Mouse (Mus musculus) C2C12 (cell line): ENCODE results near the gene Meis2.

Experiments used
- CEBPB ChIP-seq: IDR thresholded peaks from one replicate; pipeline ENCODE4 v1.6.1; 2011; ENCODE audit warnings: low read depth, mild to moderate bottlenecking, control low read depth, moderate library complexity
- CTCF ChIP-seq: IDR thresholded peaks from one replicate; pipeline ENCODE4 v1.5.1; 2011; ENCODE audit not compliant: control insufficient read depth, insufficient read depth, insufficient read length
- FOSL1 ChIP-seq: IDR thresholded peaks from one replicate; pipeline ENCODE4 v1.8.0; 2011; ENCODE audit warnings: mild to moderate bottlenecking, low read length; ENCODE audit not compliant: poor library complexity, insufficient read depth, severe bottlenecking
- MAX ChIP-seq: IDR thresholded peaks from one replicate; pipeline ENCODE4 v1.6.1; 2011; ENCODE audit warnings: mild to moderate bottlenecking, control low read depth
- MYOD1 ChIP-seq: IDR thresholded peaks from one replicate; pipeline ENCODE4 v1.6.1; 2011; ENCODE audit warnings: low read depth; ENCODE audit not compliant: control insufficient read depth, insufficient read length
- MYOG ChIP-seq: IDR thresholded peaks from one replicate; pipeline ENCODE4 v1.6.1; 2011; ENCODE audit not compliant: control insufficient read depth, insufficient read length; ENCODE audit errors: extremely low read depth
- USF1 ChIP-seq: IDR thresholded peaks from one replicate; pipeline ENCODE4 v1.6.1; 2011; ENCODE audit warnings: low read depth, mild to moderate bottlenecking, control low read depth, moderate library complexity

- TF ChIP-seq CTCF (no peak), MYOD1 (no peak), MAX (no peak), CEBPB (no peak), USF1 (no peak), FOSL1 (no peak), MYOG (no peak)
These were observed 127.7 kb downstream of the Meis2 start for GRCm38 (mm10) chr2:115937896-115938295.
